In the genomic region with DNA sequence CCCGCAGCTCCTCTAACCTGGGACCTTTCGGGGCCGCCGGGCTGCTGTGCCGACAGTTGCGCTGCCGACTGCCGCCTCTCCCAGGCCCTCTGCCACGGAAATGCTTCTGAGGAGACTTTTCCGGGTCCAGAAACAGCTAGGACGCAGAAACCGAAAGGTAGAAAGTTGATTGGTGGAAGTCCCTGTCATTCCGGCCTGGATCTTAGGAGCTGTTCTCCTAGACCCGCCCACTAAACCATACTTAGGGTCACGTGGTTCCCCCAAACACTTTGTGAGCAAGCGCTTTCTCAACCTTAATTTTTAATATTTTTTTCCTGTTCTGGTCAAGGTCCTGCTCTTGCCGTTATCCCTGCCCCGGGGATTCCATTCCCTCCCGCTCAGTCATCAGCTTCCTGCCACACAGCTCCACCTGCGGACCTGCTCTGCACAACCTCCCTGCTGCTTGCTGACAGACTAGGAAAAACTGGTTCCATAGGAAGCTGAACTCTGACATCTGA, we compare ENCODE assay signal across 8 mouse cellular contexts. TPM values are rescaled to one million over a fixed set of nuclear protein-coding genes. Genes with fewer than 3 reads are reported as not detected.
DNase-seq lines count a peak whose midpoint lies in the region; ATAC-seq lines count a peak whose summit lies in the region.
"Not testable (repeated sequence)": the region's sequence is repeated elsewhere in the genome, so short reads cannot be mapped to it uniquely, and the experiment has no call there.

Gene CT030661.1, minus strand, starts transcription at position 108 of the 497 bp plus-strand sequence.

- ATAC-seq in inflammation-experienced regulatory T-cells, adult 6 months, result peak; percentile 99
- ATAC-seq in megakaryocyte-erythroid progenitor cell, adult 5-6 weeks (replicated peaks; ENCODE audit: low FRiP score, low TSS enrichment, poor library complexity, severe bottlenecking), result peak; percentile 100

- DNase-seq in adrenal gland, adult (ENCODE audit: inconsistent age in 2 of 2, low spot score in 1 of 2), result peak; percentile 91 to 98
- DNase-seq in embryo, embryonic 10.5 days (ENCODE audit: low spot score), result peak; percentile 99
- peak; percentile 85 for DNase-seq in gastrocnemius, postnatal 14 days
- peak; percentile 93 to 96 for DNase-seq in left cerebral cortex, postnatal 10 days (ENCODE audit: extremely low spot score in 1 of 2, low spot score in 2 of 2)
- DNase-seq in right cerebral cortex, postnatal 25 days, result peak; percentile 87
- peak; percentile 78 to 82 for DNase-seq in urinary bladder, postnatal 4 days (ENCODE audit: low spot score in 2 of 2)

- intact Hi-C loops in gastrocnemius, postnatal 14 days (cut with DNase I; ENCODE audit: low total_unique reads); left cerebral cortex, postnatal 10 days (cut with DNase I): not testable (repeated sequence)

RNA-seq across cellular contexts. Expression of gene CT030661.1, which starts in this region (rescaled TPM):
- total RNA-seq in gastrocnemius, postnatal 14 days (2021), result 1 to 10 TPM; 5.9 to 6.2 TPM
- 10 to 100 TPM; 17.2 to 20.0 (median 18.7) TPM for polyA plus RNA-seq in inflammation-experienced regulatory T-cells, adult 6 months (2017; shearing (Covaris generic))
- total RNA-seq in left cerebral cortex, postnatal 10 days (2021), result 10 to 100 TPM; 10.7 to 12.3 TPM
- 18.4 and 21.5 TPM in 2 replicates for total RNA-seq in megakaryocyte-erythroid progenitor cell, adult 5-6 weeks (2014; fragmentation: Nextera tagmentation)
- 14.6 and 35.7 TPM in 2 replicates for total RNA-seq in megakaryocyte-erythroid progenitor cell, adult 5-6 weeks (2017)

Comparison
In these comparisons a context has a peak if more than half of its experiments do, and no peak if none do; other contexts are left out.
1. Peak in every context shown above with its lines: DNase-seq and ATAC-seq.